Mouse (Mus musculus): ENCODE measurements at regions not wholly inside any gene's neighbourhood (a gene's known extent, or its start where the extent isn't known, plus 50 kb on each side); places are given as distances from the start of the nearest gene placed in this dataset.

- TF ChIP-seq CTCF (IDR thresholded peaks at IDR 0.05 in 2 of 3, conservative IDR thresholded peaks at IDR 0.05 in 1 of 3; ENCODE audit: control insufficient read depth in 1 of 3, insufficient read depth in 1 of 3, low read depth in 2 of 3, low read length in 3 of 3, poor library complexity in 1 of 3, severe bottlenecking in 1 of 3) (no peak), MEF2A (IDR thresholded peaks at IDR 0.05; ENCODE audit: extremely low read depth, insufficient replicate concordance, low read depth, low read length, poor library complexity, severe bottlenecking) (no peak), NELFE (IDR thresholded peaks at IDR 0.05; ENCODE audit: low read depth, low read length) (no peak), EP300 (IDR thresholded peaks at IDR 0.05; ENCODE audit: low read depth in 1 of 2, low read length in 2 of 2) (peak; percentile 75 to 77), KAT2A (conservative IDR thresholded peaks at IDR 0.05; ENCODE audit: low read depth, low read length) (no peak), USF1 (IDR thresholded peaks at IDR 0.05; ENCODE audit: low read depth, low read length) (no peak), POLR2A (IDR thresholded peaks at IDR 0.05; ENCODE audit: control insufficient read depth in 1 of 2, insufficient read depth in 1 of 2, low read depth in 1 of 2, low read length in 2 of 2, poor library complexity in 1 of 2) (no peak), TCF12 (IDR thresholded peaks at IDR 0.05; ENCODE audit: low read depth, low read length) (peak; percentile 64), ZNF384 (IDR thresholded peaks at IDR 0.05; ENCODE audit: low read depth, low read length) (no peak), ELF1 (IDR thresholded peaks at IDR 0.05; ENCODE audit: low read depth, low read length) (no peak), UBTF (IDR thresholded peaks at IDR 0.05; ENCODE audit: borderline replicate concordance, insufficient read depth, low read depth, low read length) (no peak)
Measured at GRCm38 (mm10) chr1:96563279-96563910, 308.6 kb downstream of the Slco4c1 start.

Measured in MEL (cell line).